Mouse (Mus musculus): ENCODE results near the gene Nedd9. TPM values are rescaled to one million over a fixed set of nuclear protein-coding genes. Genes with fewer than 3 reads are reported as not detected.

The Nedd9 gene
- total and polyA plus RNA-seq, 3 experiments, result 0.15 to 0.25 TPM; not detected in 1

GRCm38 (mm10) chr13:41447209-41447608 is 40.0 kb downstream of the Nedd9 start:
- no peaks in the 10 kb centered on the region for H3K9me3 ChIP-seq (replicated peaks; ENCODE audit: insufficient read depth, low read length)
- DNase-seq (ENCODE audit: low read depth, low spot score), result no peak
- H3K4me3 ChIP-seq (ENCODE audit: control insufficient read depth in 1 of 2, insufficient read depth in 1 of 2, low read depth in 2 of 2, low read length in 2 of 2), result no peak overlapping the region
- H3K27me3 ChIP-seq (ENCODE audit: control insufficient read depth in 1 of 2, insufficient read depth in 2 of 2, low read length in 2 of 2), result no peaks in the 10 kb centered on the region
- no peak overlapping the region for H3K9ac ChIP-seq (ENCODE audit: control insufficient read depth, low read depth, low read length, poor library complexity, severe bottlenecking)
- H3K27ac ChIP-seq (ENCODE audit: control insufficient read depth, low read depth, low read length), result no peak overlapping the region
- TF ChIP-seq CHD1 (IDR thresholded peaks at IDR 0.05; ENCODE audit: low read depth, low read length) (no peak), RAD21 (IDR thresholded peaks at IDR 0.05; ENCODE audit: low read depth, low read length) (no peak), SIN3A (IDR thresholded peaks at IDR 0.05; ENCODE audit: low read length) (no peak), TCF12 (IDR thresholded peaks at IDR 0.05; ENCODE audit: low read depth, low read length) (no peak), TBP (IDR thresholded peaks at IDR 0.05; ENCODE audit: low read depth, low read length) (no peak), NELFE (IDR thresholded peaks at IDR 0.05; ENCODE audit: low read depth, low read length) (no peak), JUND (IDR thresholded peaks at IDR 0.05; ENCODE audit: low read depth, low read length) (no peak), ZC3H11A (IDR thresholded peaks at IDR 0.05; ENCODE audit: low read depth, low read length) (no peak), HCFC1 (IDR thresholded peaks at IDR 0.05; ENCODE audit: low read depth, low read length) (no peak), E2F4 (IDR thresholded peaks at IDR 0.05; ENCODE audit: borderline replicate concordance, low read depth, low read length) (no peak), POLR2AphosphoS2 (IDR thresholded peaks at IDR 0.05; ENCODE audit: low read length) (no peak), ZNF384 (IDR thresholded peaks at IDR 0.05; ENCODE audit: low read depth, low read length) (no peak), USF1 (IDR thresholded peaks at IDR 0.05; ENCODE audit: low read depth, low read length) (no peak), ZKSCAN1 (IDR thresholded peaks at IDR 0.05; ENCODE audit: low read depth, low read length) (no peak), BHLHE40 (IDR thresholded peaks at IDR 0.05; ENCODE audit: borderline replicate concordance, low read depth, low read length) (no peak)
- no peaks in the 10 kb centered on the region for H3K79me2 ChIP-seq (ENCODE audit: control insufficient read depth, insufficient read depth, low read length, poor library complexity)
- H3K36me3 ChIP-seq (ENCODE audit: control insufficient read depth in 1 of 2, insufficient read depth in 2 of 2, low read length in 2 of 2), result no peaks in the 10 kb centered on the region
- H3K4me1 ChIP-seq (ENCODE audit: control insufficient read depth in 1 of 2, insufficient read depth in 2 of 2, low read length in 2 of 2), result no peaks in the 10 kb centered on the region

- Histone ChIP-seq H3K4me3 (ENCODE audit: control insufficient read depth in 1 of 2, insufficient read depth in 1 of 2, low read depth in 2 of 2, low read length in 2 of 2) (no peak overlapping the region), H3K9ac (ENCODE audit: control insufficient read depth, low read depth, low read length, poor library complexity, severe bottlenecking) (no peak overlapping the region), H3K27me3 (ENCODE audit: control insufficient read depth in 1 of 2, insufficient read depth in 2 of 2, low read length in 2 of 2) (no peaks in the 10 kb centered on the region), H3K4me1 (ENCODE audit: control insufficient read depth in 1 of 2, insufficient read depth in 2 of 2, low read length in 2 of 2) (no peaks in the 10 kb centered on the region), H3K36me3 (ENCODE audit: control insufficient read depth in 1 of 2, insufficient read depth in 2 of 2, low read length in 2 of 2) (no peaks in the 10 kb centered on the region), H3K27ac (ENCODE audit: control insufficient read depth, low read depth, low read length) (no peak overlapping the region), H3K79me2 (ENCODE audit: control insufficient read depth, insufficient read depth, low read length, poor library complexity) (no peaks in the 10 kb centered on the region), H3K9me3 (replicated peaks; ENCODE audit: insufficient read depth, low read length) (no peaks in the 10 kb centered on the region)
- TF ChIP-seq CTCF (IDR thresholded peaks at IDR 0.05 in 2 of 3, conservative IDR thresholded peaks at IDR 0.05 in 1 of 3; ENCODE audit: control insufficient read depth in 1 of 3, insufficient read depth in 1 of 3, low read depth in 2 of 3, low read length in 3 of 3, poor library complexity in 1 of 3, severe bottlenecking in 1 of 3) (no peak), E2F4 (IDR thresholded peaks at IDR 0.05; ENCODE audit: borderline replicate concordance, low read depth, low read length) (no peak), UBTF (IDR thresholded peaks at IDR 0.05; ENCODE audit: borderline replicate concordance, insufficient read depth, low read depth, low read length) (no peak), RAD21 (IDR thresholded peaks at IDR 0.05; ENCODE audit: low read depth, low read length) (no peak), ZNF384 (IDR thresholded peaks at IDR 0.05; ENCODE audit: low read depth, low read length) (no peak), GABPA (IDR thresholded peaks at IDR 0.05; ENCODE audit: low read depth, low read length) (no peak), MYC (IDR thresholded peaks at IDR 0.05; ENCODE audit: low read depth, low read length) (no peak), MAFK (IDR thresholded peaks at IDR 0.05; ENCODE audit: borderline replicate concordance, low read depth, low read length) (no peak), TBP (IDR thresholded peaks at IDR 0.05; ENCODE audit: low read depth, low read length) (no peak), ZMIZ1 (IDR thresholded peaks at IDR 0.05; ENCODE audit: low read depth, low read length) (no peak), MYB (IDR thresholded peaks at IDR 0.05; ENCODE audit: low read depth, low read length) (no peak), ZKSCAN1 (IDR thresholded peaks at IDR 0.05; ENCODE audit: low read depth, low read length) (no peak), TCF12 (IDR thresholded peaks at IDR 0.05; ENCODE audit: low read depth, low read length) (no peak), EP300 (IDR thresholded peaks at IDR 0.05; ENCODE audit: low read depth in 1 of 2, low read length in 2 of 2) (no peak)
- no peak for DNase-seq (ENCODE audit: low read depth, low spot score)
These were observed 40.6 kb downstream of the Nedd9 start for GRCm38 (mm10) chr13:41446591-41446990.
